Mouse (Mus musculus) cerebellum, adult 9-11 months (tissue): Measurements from ENCODE around the gene Zbtb16.
A peak's percentile ranks its signal among the peaks of the same experiment; 100 is the strongest.

Source experiments
- DNase-seq: peaks from one replicate; pipeline ENCODE4 v3.0.0; 2022

Gene Zbtb16

GRCm38 (mm10) chr9:48835631-48836565 is at the start of gene Zbtb16:
Gene Zbtb16 (minus strand): TSS chr9:48836222.
- DNase-seq, result peak; percentile 69

- DNase-seq, result no peak
These were observed 36.9 kb upstream of the Zbtb16 start for GRCm38 (mm10) chr9:48872896-48873295.

DNA sequence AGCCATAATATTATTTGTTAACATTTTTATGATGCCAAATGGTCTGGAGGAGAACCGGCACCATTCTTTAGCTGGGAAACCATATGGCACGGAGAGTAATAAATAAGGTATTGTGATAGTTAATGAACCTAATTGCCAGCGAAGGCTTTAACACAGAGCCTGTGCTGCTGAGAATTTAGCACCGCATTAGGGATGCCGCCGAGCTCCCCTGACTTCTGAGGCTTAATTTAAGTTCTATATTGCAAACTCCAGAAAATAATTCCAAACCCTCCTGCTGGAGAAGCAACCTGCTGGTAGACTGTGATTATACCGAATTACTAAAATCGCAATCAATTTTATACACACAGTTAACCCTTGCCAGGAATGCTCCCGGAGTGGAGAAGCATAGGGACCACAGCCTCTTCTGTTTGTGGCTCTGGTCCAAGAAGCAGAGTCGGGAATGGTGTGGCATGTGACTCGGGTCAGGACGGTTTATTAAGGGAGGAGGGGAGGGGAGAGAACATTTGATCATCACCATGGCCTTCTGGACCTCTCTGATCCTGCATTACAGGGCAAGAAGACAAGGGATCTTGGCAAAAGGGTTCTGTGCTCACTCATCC is 30.6 kb upstream of the Zbtb16 start:
- no peak for DNase-seq

DNA sequence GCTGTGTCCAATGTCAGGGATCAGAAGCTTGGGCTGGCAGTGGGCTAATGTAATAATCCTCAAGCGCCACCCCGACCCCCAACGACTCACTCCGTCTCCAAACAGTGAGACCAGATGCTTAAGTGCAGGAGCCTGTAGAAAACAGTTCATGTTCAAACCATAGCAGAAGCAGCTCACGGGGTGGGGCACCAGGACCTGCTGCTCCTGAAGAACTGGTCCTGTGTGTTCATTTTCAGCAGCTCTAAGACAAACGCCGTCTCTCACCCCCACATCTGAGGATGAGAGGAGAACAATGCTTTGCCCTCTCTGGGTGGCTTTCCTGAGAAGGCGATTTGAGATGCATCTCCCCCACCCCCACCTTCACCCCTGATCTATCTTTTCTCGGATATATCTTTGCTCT is 29.2 kb upstream of the Zbtb16 start:
- DNase-seq, result no peak

- no peak for DNase-seq
These were observed 25.5 kb upstream of the Zbtb16 start for GRCm38 (mm10) chr9:48861481-48861880.

DNA sequence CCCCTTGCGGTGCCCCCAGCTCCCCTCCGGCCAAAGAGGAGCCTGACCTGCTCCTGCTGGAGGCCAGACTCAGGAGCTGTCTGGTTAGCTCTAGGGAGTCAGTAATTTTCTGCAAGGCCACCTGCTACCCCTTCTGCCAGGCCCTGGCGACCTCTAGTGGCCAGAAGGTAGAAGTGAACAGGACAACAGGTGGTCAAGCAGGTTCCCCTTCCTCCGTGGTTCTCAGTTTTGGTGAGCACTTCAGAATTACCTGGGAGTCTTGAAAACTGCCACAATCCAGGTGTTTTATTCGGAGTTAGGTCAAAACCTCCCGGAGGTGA is 24.5 kb upstream of the Zbtb16 start:
- peak; percentile 70 for DNase-seq

DNA sequence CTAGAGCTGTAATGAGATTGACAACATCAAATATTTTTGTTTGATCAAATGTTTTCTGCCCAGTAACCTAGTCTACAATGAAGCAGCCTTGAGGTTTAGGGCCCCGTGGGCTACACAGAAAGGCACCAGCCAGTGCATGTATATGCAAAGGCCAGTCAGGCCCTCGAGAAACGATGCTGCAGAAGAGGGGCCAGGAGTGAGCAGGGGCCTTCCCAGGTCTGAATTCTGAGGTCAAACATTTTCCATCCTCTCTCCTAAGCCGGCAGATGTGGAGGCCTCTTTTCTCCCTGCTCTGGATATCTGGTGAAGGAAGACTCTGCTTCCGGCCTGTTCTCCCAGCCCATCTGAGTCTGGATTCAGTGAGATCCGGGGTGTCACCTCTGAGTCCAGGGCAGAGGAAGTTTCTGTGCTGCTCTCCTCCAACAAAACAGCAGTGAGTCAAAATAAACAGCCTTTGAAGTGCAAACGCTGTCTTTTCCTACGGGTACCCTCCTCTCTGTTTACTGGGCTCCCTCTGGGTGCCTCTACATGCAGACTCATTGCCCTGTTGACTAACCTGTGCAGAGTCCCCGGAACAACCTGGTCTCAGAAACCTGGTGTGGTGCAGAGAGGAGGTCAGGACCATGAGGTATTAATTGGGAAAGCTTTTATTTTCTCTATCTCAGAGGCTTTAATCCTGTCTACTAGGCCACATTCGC is 24.0 kb upstream of the Zbtb16 start:
- DNase-seq, result no peak

DNA sequence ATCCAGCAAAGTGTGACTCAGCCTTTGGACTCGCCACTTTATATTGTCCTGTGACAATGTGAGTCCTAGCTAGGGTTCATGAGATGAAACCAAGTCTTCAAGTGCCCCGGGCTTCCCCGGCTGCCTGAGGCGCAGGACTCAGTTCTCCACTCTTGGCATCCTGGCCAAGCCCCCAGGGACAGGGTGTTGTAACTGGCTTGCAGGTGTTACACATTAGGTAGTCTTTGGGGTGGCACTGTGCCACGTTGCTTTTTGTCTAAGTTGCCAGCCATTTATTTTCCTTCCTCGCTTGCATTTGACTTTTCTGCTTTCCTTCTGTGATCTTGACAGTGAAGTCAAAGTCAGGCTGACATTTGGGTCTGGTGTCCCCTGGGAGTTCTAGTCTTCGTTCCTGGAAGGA is 21.9 kb upstream of the Zbtb16 start:
- no peak for DNase-seq

GRCm38 (mm10) chr9:48856240-48856639 is 20.2 kb upstream of the Zbtb16 start:
- no peak for DNase-seq

GRCm38 (mm10) chr9:48849531-48849930 is 13.5 kb upstream of the Zbtb16 start:
- DNase-seq, result no peak

DNA sequence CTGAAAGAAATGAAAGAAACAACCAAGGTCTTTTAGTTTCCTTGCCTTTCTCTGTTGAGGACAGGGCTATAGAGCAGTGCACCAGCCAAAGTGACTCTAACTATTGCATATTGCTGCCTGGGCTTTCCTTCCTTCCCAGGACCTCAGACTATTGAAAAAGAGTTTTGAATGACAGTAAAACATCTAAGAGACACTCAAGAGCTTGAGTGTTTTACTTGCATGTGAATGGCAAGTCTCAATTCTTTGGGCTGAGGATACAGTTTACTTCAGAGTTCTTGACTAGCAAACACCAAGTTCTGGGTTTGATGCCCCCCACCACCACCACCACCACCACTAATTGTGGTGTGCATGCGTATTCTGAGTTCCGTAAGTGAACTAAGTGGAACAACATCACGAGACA is 3.5 kb upstream of the Zbtb16 start:
- DNase-seq, result no peak

DNA sequence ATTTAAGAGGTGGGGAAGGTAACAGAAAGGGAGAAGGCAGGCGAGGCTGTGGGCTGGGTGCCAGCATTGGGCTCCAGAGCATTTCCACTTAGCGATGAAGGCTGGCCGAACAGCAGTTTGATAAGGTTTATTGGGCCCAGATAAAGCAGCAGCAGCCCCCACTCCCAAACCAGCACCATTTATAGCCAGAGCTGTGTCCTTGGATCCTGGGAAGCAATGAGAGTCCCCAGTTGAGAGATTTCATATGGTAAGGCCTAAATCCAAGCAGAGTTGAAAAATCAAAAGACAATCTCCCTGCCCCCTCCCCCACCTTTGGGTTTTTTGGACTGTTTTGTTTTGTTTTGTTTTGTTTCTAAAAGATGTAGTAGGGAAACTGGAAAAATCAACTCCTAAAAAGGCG is 2.3 kb upstream of the Zbtb16 start:
- DNase-seq, result no peak

DNA sequence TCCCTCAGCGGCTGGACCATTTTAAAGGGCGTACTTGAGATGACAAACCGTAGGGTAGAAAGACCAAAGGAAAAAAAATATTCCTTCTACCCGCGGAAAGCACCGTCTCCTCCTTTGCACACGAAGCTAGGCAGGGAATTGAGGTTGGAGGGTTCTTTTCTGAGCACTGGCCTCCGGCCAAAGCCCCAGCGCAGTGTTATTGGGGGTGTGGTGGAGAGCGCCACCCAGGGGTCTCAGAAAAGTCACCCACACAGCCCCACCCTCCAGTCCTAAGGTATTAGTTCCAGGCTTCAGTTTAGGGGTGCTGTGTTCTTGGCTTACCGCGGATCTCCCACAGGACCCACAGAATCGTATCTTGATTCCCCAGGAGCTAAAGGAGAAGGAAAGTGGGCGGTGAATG is 1.2 kb upstream of the Zbtb16 start:
- no peak for DNase-seq

DNA sequence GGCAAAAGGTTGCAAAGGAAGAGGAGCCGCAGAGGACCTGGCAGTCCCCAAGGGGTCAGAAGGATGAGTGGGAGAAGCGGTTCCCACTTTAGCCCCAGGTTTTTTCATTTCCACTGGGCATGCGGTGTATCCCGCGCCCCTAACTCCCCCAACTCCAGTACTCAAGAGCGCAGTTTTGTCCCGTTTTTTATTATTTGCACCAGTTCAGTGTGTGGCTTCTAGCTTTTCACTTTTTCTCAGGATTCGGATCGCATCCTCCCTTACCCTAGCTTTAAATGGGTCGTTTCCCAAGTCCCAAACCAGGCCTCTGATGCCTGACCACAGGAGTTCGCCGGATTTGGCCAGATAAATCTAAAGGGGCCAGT is 526 bp upstream of the Zbtb16 start:
- no peak for DNase-seq

DNA sequence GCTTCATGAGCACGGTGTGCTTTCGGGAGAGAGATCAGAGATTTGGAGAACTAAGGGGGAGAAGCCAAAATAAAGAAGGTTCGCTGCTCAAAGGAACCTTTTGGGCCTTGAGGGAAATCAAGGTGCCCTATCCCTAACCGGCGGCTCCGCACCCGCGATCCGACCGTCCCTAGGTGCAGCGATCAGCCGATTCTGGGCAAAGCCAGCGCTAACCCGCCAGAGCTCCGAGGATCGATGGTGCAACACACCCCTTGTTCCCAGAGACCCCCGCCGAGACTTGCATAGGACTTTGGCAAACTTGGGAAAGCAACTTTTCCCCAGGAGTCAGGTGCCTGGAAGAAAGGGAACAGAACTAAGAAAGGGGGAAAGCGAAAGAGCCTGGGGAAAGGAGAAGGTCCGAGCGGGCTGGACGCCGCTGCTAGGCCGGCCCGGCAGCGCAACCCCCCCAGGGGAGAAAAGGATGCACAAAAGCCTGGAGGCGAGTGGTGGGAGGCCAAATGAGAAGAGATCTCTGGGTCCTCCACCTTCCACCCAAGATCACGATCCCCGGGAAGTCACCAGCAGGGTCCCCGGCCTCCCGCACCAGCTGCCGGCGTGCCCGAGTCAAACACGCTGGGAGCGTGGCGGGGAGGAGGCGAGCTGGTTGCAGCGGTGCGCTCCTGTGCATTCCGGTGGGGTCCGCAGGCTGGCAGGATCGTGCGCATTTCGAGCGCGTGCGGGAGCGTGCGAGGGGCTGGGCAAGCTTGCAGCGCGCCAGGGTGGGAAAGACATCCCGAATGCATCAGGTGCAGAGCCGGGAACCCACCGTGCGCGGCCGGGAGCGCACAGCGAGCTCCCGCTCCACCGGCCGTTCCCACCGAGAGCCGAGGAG is 1.2 kb downstream of the Zbtb16 start:
- DNase-seq, result no peak

- DNase-seq, result no peak
These were observed 2.0 kb downstream of the Zbtb16 start for GRCm38 (mm10) chr9:48834006-48834405.

DNA sequence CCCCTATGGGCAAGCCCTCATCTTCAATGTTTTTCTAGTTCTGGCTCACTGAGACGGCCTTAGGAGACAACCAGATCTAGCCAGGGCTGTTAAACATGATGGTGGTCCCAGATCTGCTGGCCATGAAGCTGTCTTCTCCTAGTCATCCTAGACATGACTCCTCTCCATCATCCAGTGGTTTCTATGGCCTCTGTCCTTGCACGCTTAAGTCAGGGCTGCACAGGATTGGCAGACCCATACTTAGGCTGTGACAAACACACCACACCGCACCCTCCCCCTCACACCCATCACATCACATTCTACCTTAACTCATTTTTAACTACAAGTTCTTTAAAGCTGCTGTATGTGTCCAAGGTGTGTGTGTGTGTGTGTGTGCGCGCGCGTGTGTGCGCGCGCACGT is 2.5 kb downstream of the Zbtb16 start:
- no peak for DNase-seq

GRCm38 (mm10) chr9:48832473-48833100 is 3.4 kb downstream of the Zbtb16 start:
- DNase-seq, result no peak

DNA sequence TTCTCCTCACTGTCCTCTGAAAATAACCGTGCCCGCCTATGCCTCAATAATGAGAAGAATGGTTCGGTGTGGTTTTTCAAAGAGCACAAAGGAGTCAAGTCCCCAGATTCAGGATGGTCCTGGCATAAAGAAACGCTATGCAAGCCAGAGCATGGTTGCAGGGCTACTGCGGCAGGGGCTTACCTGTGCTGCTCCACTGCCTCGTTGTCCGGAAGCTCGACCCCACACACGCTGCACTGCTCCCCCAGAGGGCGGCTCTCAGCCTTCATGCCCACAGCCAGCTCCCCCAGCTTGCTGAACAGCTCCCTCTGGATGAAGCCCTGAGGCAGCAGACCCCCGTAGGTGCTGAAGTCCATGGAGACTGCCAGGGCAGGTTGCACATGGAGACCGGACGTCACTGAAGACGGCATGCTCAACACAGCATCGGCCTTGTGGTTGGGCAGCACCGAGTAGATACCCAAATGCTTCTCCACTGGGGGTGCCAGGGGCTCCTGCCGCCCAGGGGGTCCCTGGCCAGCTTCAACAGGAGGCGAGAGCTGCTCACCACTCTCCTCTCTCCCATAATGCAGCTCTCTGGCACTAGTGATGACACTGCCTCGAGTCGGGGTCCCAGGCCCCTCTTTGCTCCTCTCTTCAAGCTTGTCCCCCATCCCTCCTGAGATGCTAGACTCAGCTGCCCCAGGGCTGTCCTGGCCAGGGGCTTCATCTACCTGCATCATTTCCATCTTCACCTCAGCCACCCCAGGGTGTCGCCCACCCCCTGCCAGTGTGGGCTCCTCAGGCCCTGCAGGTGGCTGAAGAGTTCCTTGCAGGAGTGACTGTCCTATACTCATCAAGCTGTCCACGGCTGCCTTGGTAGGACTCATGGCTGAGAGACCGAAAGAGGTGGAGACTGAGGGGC is 4.2 kb downstream of the Zbtb16 start:
- DNase-seq, result no peak

DNA sequence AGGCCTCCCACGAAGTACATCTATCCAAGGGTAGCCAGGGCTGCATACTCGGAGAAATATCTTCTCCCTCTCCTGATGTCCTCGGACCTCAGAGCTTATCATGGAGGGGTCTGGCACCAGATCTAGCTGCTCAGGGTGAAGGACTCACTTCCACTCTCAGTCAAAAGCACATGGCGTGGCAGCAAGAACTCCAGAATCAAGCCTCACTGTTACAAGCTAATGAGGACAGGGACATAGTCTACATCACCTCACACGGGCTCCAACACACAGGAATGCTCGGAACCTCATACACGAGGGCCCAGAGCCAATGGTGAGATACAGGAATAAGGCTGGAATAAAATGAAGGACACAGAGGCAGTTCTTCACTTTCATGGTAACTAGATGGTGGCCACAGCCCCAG is 7.2 kb downstream of the Zbtb16 start:
- DNase-seq, result no peak

DNA sequence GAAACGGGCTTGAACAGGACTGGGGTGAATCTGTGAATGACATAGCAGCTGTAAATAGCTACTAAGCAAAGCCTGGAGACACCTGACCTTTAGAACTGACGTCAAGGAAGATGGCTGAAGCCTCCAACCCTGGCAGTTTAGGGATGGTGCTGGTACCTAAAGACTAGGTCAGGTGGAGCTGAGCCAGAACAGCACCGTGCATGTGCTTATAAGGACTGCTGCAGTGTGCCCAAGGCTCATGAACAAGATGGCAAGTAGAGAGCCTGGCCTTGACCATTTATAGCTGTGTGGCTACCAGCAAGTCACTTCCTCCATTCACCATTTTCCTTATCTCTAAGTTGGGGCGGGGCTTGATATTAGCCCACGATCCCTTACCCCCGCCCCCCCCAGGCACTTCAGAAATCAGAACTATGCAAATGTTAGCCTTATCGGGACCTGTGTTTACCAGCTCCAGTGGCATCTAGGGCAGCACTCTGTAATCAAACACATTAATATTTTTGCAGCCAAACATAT is 9.6 kb downstream of the Zbtb16 start:
- no peak for DNase-seq
